Mouse (Mus musculus) heart, postnatal 25 days (tissue): ENCODE results near the gene Zfp36l1. TPM values are rescaled to one million over a fixed set of nuclear protein-coding genes. Genes with fewer than 3 reads are reported as not detected.

ENCODE experiments used
- DNase-seq: peaks from one replicate; pipeline ENCODE4 v3.0.0; 2022; ENCODE audit warnings: low spot score
- intact Hi-C: fragments of 180-260 bp; cut with DNase I; formaldehyde crosslinking; loops from one replicate; pipeline ENCODE4 v1.15.1; 2025
- total RNA-seq, 2 experiments: library from RNA; stranded (reverse); gene quantifications; 2 replicates each; pipeline ENCODE4 v1.2.3; 2021

Zfp36l1 gene
- total RNA-seq, 2 experiments from 2014 or later, result 96.9 to 110 TPM

DNA sequence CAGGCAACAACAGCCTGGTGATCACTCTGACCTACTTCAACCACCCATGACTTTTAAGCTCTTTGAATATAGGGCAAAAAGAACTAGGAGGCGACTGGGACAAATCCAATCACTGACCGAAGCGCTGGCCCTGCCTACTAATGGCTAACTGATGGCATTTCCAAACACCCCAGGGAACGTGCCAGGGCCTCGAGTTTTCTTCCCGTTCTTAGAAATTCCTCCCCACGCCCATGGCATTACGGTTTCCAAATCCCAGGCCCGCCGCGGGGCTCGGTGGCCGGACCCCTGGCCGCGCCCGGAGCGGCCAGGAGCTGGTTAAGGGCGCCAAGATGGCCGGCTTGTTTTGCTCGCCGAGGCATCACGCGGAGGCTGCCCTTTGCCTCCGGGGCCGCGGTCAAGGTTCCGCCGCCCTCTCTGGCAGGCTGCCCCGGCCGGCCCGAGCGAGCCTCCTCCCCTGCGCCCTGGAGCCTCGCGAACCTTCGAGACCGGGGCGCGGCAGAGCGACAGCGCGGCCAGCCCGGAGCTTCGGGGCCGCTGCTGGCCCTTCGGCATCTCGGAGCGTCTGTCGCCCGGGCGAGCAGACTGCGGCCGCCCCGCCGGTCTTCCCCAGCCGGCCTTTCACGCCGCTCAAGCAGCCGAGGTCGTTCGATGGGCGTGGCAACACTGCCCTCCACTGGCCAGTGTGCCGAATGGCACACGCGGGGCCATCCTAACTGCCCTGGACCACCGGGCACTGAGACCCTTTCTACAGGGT is 19.6 kb upstream of the Zfp36l1 start:
- DNase-seq, result peak; percentile 87
- intact Hi-C loops, result loop anchor here (1.0 to 5.0 kb wide), 5 partner anchors 17 to 774 kb away; no protein-coding TSS in a partner anchor

DNA sequence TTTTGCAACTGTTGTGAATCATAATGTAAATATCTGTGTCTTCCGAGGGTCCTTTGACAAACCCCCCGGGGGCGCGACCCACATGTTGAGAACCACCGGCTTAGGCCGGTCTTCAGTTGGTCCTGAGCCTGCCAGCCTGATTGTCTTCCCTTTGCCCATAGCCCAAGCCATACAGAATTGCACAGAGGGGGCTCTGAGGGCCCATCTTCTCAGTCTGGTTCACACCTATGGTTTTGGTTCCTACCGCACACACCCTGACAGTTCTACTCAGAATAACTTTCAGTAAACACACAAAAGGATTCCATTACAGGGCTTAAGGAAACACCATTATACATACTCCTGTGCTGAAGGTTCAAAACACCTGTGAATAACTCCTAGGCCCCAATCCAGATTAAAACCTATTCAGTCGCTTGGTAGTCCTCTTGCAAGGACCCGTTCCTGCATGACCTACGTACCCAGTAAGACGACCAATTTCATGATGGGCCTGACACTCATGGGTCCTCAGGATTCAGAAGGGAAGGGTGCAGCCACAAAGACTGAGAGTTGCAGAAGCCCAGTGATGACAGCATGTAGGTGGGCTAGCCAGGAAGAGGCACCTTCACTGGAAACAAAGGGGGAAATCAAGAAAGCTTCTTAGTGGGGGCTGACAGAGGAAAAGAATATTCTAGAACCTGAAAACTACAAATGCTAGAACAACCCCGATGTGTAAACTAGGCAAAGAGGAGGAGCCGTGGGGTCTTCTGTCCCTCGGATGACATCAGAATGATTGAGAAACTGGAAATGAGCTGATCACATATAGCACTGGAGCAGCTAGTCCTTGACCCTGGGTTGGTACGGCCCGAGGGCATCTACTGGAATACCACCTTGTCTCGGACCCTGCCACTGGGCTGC is 18.8 kb upstream of the Zfp36l1 start:
- intact Hi-C loops, result loop anchor here (1.0 to 5.0 kb wide), 5 partner anchors 16 to 773 kb away; no protein-coding TSS in a partner anchor
- no peak for DNase-seq

DNA sequence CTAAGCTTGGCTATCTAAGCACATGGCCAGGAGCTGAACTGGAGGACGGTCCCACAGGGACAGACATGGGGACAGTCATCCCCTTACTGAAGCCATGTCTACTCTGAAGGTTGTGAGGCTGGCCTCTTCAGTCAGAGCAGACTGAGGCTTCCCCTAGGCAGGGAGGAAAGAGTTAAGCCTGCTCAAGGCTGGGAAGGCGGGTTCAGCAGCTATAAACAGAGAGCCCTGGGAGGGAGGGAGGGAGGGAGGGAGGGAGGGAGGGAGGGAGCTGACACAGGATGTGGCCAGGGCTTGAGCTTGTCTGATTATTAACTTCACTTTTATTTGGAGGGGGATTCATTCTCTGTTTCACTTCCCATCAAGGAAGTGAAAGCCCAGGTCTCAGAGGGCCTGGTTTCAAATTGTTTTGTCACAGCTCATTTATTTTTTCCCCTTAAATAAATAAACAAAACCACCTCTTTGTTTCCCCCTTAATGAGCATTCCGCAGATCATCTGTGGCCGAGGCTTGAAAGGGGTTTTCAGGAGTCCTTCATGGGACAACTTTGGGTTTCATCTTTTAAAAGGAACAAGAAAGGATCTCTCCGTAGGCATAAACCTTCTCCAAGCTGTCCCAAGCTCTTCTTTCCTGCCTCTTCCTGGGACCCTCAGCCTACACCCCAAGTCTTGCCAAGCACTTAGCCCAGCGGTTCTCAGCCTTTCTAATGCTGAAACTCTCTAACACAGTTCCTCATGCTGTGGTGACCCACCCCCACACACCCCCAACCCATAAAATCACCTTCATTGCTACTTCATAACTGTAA is 17.9 kb upstream of the Zfp36l1 start:
- intact Hi-C loops, result loop anchor here (5.0 kb wide), 2 partner anchors 203 to 288 kb away; no protein-coding TSS in a partner anchor
- no peak for DNase-seq

DNA sequence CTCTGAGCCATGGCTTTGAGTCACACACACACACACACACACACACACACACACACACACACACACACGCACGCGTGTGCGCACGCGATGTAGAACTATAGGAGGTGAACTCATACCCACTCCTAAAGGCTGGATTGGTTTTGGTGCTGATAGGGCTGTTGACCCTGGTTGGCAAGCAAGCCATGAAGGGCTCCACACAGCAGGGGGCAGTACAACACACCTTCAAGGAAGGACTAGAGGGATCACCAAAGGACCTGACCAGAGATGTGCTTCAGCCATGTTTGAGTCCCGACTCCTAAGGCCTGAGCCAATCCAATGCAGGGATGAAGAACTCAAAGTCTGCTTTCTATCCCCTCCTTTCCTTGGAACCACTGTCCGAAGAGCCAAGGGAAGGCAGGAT is 16.7 kb upstream of the Zfp36l1 start:
- intact Hi-C loops, result no loop called here
- DNase-seq, result no peak

DNA sequence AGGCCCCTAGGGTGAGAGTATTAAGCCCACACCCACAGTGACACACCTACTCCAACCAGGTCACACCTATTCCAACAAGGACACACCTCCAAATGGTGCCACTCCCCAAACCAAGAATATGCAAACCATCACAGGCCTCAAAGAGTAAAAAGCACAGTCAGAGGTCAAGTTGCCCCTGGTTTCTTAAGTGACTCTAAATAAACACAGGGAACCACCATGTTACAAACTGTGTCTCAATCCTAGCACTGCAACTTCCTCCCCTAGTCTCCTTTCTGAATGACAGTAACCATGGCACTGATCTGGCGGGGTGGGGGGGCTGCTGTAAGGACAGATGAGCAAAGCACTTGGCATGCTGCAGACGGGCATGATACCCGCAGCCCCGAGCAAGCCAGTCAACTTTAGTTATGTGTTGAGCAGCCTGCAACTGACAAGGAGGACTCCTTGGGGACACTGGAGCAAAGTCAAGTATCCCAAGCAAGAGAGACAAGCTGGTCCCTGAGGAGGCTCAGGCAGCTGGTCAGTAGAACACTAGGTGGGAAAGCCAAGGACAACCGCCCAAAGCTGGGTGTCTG is 14.5 kb upstream of the Zfp36l1 start:
- intact Hi-C loops, result no loop called here
- no peak for DNase-seq

DNA sequence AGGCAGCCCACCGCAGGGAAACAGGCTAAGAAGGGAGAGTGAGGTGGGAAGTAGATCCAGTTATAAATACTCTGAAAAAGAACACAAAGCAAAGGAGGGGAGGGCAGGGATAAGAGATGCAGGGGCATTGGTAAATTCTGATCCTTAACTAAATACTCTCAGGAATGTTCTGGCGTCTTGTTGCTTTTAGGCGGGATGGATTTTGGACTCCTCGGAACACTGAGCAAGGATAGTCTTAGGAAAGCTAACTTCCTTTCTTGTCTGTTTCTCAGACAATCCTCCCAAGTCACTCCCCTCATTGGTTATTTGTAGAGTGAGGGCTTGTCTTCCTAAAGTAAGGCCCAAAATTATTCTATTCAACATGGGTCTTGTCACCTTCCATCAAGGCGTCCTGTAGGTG is 12.5 kb upstream of the Zfp36l1 start:
- no peak for DNase-seq
- intact Hi-C loops, result no loop called here

DNA sequence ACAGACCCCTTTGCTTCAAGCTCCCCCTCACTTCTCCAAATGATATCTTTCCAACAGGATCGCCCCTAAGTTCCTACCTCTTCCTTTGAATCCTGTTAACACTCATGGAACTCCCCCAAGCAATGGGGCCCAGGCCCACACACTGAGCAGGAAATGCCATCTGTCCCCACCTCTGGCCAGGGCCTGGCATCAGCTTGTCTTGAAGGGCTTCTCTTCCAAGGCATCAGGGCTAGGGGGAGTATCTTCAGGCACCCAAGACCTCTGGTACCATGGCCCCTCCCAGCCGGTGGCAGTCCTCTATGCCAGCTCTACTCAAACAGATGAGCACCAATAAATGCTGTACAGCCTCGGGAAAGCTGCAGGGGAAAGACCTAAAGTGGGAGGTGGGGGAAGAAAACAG is 11.9 kb upstream of the Zfp36l1 start:
- DNase-seq, result no peak
- intact Hi-C loops, result no loop called here

DNA sequence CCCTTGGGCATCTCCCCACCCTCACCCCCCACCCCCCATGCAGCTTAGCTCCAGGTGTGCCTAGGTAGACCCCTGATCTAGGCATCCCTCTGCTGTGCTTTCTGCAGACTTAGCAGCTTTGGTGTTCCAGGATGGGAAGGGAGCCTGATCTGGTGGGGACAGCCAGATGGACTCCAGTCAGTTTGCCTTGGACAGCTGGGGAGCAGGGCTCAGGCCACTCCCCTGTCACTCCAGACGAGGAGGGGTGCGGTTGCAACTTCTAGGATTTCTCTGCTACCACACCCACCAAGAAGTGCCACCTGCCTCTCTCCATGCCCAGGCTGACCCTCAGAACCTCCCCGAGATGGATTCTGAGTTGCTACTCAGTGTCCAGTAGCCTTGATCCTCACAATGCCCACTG is 11.4 kb upstream of the Zfp36l1 start:
- DNase-seq, result no peak
- intact Hi-C loops, result no loop called here

DNA sequence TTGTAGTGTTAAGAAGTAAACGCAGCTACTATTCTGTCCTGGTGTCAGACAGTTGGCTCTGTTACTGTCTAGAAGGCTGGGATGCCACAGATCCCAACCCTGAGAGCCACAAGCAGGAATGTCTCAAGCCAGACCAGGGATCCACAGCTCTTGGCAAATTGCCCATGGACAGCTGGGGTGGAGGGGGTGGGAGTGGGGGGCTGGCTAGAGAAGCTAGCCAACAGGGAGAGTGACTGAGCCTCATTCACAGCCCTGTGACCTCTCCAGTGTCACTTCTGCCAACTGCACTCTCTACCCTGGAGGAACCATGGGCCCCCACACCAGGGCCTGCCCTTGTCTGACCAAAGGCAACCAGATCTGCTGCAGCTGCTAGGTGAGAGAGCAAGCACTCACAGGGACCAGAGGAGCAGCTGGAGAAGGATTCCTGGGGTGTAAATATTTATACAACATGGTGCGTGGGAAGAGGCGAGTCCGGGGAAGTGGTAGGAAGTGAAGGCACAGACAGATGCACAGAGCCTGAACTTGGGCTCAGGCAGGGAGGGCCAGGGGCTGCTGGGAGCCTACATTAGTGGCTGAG is 10.5 kb upstream of the Zfp36l1 start:
- intact Hi-C loops, result no loop called here
- DNase-seq, result no peak

DNA sequence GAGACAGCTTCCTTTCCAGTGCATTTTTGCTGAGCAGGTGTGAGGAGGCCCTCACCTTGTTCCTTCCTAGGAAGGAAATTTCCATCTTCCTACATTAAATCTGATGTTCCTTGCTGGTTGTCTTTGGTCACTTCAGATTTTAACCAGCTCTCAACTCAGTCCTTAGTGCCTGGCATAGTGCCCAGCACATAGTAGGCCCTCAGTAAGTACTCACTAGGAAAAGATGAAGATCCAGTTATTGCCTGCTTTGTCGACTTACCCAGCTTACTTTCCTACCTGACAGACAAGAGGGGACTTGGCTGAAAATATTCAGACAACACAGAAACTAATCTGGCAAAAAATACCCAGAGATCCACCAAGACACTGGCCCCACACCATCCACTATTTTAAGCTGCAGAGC is 8.6 kb upstream of the Zfp36l1 start:
- intact Hi-C loops, result no loop called here
- DNase-seq, result no peak

DNA sequence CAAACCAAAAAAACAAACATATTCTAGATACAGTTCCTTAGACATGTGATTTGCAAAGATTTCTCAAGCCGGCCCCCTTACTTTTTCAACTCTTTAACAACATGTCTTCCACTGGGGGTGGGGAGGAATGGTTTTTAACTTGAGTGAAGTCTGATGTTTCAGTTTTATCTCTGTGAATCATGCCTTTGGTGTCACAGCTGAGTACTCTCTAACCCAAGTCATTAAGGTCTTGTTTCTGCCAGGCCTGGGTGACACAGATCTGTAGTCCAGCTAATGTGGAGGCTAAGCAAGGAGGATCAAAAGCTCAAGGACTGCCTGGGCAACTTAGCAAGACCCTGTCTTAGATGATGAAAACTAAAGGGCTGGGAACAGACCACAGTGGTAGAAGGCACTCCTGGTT is 5.8 kb upstream of the Zfp36l1 start:
- intact Hi-C loops, result no loop called here
- no peak for DNase-seq

DNA sequence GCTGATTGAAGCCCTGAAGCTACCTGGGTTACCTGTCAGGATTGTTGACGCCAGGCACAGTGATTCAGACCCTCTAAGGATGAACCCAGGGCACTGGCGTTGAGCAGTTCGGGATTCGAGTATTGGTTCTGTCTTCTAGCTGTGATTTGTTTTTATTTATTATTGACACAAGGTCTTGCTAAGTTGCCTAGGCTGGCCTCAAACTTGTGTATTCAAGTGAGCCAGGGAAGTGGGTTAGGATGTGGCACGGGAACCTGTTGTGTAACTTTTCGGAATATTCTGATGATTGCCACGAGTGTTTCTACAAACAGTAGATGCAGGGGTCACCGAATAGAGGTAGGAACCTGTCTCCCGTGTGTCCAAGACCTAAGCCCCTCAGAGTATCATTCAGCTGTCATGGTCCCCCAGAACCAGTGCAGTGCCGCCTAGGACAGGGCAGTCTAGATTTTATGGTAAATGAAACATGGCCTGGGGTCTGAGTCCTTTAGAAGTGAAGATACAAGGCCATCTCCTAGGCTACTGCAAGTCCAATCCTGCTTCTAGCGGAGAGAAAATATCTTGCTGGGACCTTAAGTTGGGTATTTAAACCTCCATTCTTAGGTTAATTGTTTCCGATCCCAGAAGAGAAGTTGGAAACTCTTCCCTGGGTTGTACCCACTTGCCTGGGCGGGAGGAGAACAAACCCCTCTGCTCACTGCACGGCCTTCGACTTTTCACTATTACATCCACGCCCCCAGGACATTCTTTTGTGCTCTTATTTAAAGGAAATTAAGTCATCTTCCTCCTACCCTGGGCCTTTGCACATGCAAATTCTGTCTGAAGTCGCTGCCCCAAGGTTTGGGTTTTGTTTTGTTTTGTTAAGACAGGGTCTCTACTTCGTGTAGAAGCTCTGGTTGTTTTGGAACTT is 3.6 kb upstream of the Zfp36l1 start:
- intact Hi-C loops, result no loop called here
- no peak for DNase-seq

DNA sequence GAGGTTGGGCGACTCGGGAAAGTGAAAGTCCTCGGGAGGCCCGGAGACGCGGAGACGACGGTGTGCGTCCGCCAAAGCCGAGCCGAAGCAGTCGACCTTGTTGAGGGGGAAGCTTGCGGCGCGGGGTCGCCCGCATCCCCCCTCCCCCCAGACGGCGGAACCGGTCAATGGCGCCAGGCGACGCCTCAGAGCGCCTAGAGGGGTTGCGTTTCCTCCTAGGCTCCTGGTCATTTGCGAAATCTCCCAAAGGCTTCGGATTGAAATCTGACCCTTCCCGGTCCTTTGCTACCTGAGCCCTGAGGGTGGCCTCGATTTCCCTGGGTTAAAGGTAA is 3.0 kb upstream of the Zfp36l1 start:
- intact Hi-C loops, result loop anchor here (1.0 kb wide), 1 partner anchor 16 kb away; no protein-coding TSS in a partner anchor
- DNase-seq, result no peak

DNA sequence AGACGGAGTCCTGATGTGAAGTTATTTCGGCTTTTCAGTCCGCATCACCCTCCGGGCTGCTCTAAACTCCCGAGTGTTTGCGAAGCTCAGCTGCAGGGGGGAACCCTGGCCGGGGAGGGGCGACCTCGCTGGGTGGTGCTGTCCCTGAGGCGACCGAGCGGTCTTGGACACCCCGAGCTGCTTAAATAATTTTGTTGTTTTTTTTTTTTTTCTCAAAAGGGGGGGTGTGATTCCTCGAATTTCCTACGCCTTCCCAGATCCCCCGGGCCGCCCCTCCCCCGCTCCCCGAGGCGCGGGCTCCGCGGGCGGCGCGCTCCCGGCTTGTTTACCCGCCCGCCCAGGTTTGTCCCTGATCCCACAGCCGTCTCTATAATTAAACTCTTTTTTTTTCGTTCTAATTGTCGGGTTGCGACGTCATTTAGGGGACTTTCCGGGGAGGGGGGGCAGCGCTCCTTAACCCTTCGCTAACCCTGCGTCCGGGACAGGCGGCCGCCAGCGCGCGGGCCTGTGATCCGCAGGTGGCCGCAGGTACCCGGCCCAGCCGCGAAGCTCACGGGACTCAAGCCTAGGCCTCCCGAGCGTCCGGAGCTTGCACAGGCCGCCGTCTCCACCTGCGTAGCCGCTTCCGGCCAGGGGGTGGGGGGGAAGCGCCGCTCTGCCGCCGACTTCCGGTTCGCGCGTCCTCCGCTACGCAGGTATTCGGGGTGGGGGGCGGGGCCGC is 2.5 kb upstream of the Zfp36l1 start:
- intact Hi-C loops, result loop anchor here (1.0 kb wide), 1 partner anchor 17 kb away; no protein-coding TSS in a partner anchor
- DNase-seq, result peak; percentile 62

DNA sequence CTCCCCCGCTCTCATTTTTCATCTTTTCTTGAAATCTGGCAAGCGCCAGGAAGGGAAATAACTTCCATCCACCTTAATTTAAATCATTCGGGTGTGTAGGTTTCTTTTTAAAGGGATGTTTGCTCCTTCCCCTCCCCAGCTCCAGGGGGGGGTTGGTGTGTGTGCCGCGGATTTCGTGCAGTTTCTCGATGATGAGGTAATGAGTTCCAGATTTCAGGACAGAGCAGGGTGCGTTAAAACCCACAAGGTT is 2.0 kb upstream of the Zfp36l1 start:
- intact Hi-C loops, result loop anchor here (1.0 to 5.0 kb wide), 7 partner anchors 17 to 438 kb away; no protein-coding TSS in a partner anchor
- DNase-seq, result no peak

DNA sequence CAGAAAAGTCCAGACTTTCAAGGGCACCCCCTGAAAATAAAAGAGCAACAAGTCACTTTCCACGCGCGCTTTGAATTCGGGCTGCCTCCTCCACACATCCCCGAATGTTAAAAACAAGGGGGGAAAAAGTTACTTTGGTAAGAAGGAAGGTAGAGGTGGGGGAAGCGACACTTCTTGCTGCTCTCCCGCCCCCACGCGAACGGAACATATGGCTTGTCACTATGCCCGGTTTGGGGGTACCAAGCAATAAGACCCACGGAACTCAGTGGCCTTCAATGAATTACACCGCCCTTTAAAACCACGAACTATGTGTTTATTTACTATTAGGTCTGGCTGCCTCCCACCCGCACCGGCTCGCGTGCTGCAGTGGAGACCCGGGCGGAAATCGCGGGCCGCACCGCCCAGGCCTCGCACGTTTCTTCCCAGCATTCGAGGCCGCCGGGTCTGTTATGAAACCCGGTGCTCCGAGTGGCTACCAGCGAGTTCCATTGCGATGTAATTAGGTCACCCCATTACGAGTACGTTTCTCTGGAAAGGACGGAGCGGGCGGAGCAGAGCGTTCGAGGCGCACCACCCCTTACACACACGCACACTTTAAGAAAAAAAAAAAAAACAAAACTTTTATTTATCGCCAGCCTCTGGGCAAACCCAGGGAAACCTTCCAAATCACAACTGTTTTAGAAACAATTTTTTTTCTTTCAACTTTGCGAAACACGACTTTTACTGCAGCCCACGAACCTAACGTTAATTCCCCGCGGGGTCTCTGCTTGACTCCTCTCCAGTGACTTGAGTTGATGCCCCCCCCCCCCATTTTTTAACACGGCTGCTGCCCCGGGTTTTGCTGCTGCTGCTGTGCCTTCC is 1.4 kb upstream of the Zfp36l1 start:
- peak; percentile 82 for DNase-seq
- intact Hi-C loops, result loop anchor here (5.0 kb wide), 6 partner anchors 147 to 437 kb away; no protein-coding TSS in a partner anchor

DNA sequence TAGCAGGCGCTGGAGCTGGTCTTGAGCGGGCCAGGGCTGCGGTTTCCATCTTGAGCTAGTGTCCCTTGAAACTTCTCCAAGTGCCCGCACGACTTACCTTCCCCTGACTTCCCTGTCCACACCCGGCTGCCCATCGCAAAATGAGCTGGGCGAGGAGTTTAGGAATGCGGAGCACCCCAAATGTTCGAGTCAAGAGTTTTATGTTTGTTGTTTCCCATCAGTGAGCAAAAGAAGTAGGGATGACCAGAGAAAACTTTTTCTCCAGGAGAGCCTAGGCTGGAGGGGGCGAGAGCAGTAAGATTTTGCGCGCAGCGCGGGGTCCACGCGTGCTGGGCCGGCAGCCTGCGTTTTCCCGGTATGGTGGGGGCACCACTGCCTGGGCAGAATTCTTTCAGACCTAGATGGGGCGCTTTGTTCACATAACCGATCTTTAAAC is 791 bp upstream of the Zfp36l1 start:
- intact Hi-C loops, result loop anchor here (5.0 kb wide), 6 partner anchors 146 to 436 kb away; no protein-coding TSS in a partner anchor
- DNase-seq, result peak; percentile 36
